Mouse (Mus musculus) layer of hippocampus, adult 11-12 months (tissue): ENCODE measurements at regions not wholly inside any gene's neighbourhood (a gene's known extent, or its start where the extent isn't known, plus 50 kb on each side); places are given as distances from the start of the nearest gene placed in this dataset.

Experiments used
- DNase-seq: peaks from one replicate; pipeline ENCODE4 v3.0.0; 2022; ENCODE audit warnings: low spot score

DNA sequence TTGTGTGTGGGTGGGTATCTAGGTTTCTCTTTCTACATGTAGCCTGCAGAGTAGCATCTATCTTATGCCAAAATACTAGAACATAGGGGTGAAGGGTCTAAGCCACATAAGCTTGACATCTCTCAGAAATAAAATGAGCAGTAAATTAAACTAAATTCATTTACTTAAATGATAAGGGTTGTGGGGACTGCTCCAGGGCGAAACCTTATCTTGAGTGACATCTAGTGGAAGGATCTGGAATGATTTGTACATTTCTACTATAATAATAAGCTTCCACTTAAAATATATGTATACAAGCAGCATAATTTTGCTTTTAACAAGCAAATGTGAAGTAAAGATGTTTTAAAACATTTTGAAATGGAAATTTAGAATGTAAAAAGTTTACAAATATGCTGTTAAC lies 271.4 kb downstream of the Vgll3 start:
- no peak for DNase-seq

GRCm38 (mm10) chr16:66092766-66093165 lies 277.7 kb downstream of the Vgll3 start:
- DNase-seq: no peak

DNA sequence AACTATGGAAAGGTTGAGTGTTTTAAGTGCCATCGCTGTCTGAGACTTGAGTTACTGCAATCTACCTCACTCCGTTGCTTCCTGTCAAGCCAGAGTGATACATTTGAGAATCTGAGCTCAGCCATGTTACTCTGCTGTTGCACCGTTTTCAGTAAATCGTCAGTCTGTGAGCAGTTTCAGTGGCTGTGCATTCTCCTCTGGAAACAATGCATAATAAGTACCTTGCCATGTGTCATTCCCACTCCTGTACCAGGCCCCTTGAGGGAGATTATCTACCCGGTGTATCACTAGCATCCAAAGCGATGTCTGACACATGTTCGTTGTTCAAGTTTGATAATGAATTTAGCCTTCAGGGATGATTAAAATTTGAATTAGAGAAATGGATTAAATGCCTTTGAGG lies 280.6 kb downstream of the Vgll3 start:
- DNase-seq: no peak

- DNase-seq: no peak
Observed at GRCm38 (mm10) chr16:66117930-66118329, 302.9 kb downstream of the Vgll3 start.

DNA sequence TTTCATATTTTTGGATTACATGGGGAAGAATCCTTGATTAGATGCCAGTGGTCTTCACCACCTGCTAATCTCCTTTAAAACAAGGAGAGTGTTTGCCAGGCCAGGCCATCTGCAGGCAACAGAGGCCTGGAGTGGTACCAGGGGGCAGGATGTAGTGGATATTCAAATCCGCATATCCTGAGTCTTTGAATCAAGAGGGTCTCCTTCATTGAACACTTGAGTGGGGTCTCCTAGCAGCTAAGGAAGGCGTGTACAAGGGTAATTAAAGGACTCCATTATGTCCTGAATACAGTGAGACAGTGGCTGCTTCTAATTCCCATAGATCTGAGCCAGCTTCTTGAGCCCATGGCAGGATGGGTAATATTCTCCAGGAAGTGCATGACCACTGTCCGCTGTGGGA lies 322.7 kb downstream of the Vgll3 start:
- no peak for DNase-seq

DNA sequence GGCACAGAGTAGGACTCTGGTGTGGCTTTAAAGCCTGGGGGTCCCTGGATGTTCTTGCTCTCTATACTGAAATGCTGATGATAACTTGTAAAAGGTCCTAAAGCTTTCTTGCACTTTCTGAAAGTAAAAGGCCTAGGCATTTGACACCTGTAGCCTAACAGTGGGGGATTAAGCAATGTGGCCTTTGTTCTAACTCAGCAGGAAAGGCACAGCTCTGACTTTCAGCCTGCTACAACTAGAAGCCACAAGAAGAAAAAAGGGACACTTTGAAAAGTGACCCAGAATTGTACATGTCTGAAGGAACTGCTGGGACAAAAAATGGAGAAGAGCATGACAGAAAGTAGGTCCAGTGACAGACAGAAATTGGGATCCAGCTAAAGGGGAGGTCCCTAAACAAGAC lies 329.7 kb downstream of the Vgll3 start:
- DNase-seq: no peak

DNA sequence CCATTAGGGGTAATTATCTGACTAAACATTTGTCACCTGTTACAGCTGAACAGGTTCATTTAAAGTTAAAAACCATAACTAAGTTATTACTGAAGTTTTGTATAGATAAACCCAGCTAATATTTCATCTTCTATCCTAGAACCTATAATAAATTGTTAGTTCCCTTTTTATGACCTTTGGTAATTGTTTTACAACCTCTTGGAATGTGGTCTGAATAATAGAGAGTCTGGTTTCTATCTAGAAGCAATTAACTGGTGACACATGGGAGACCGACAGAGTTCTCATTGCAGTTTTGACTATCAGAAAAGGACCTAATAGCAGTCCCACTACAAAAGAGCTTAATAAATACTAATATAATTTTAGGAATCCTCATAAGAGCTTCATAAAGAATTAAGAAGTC lies 330.2 kb downstream of the Vgll3 start:
- DNase-seq: no peak

DNA sequence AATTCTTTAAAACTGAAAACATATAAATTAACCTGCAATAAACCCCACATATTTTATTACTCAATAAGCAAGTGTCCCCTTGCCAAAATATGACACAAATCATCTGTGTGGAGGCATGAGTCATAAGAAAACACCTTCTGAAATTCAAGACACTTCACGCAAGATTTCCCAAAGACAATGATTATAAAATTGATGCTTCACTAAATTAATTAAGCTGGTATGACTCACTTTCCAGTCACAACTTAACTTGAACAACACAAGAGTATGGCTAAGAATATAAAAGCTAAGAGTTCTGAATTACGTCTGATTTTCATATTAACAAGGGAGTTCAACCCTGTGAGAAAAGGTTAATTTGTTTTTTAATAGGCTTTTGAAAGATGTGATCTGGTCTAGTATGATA lies 353.2 kb downstream of the Vgll3 start:
- DNase-seq: no peak

DNA sequence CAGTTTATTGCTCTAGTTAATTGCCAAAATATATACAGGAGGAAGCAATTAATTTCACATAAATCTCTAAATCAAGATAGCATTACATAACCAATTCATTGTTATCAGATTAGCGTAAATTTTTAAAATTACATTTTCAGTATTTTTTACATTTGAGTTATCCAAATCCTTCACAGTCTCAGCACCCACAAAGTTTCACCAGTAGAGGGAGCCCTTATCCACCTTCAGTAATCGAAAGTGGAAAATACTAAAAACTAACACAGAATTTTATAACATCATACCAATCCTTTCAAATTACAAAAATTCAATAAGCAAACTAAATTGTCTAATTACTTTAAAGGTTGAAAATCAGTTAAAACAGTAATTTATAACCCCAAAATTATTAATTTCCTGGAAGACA lies 375.7 kb downstream of the Vgll3 start:
- DNase-seq: peak; percentile 51

GRCm38 (mm10) chr16:66201406-66201805 lies 386.3 kb downstream of the Vgll3 start:
- no peak for DNase-seq
